In genomic region chr11:22630982-22631381, GRCm38 (mm10) we compare ENCODE assay signal across 19 mouse cellular contexts.
A peak's percentile ranks its signal among the peaks of the same experiment; 100 is the strongest.
DNase-seq lines count a peak whose midpoint lies in the region; ATAC-seq and TF ChIP-seq lines count a peak whose summit lies in the region.
"Had no signal": no experiment of that assay in that cellular context is flagged by ENCODE, and none has a peak within 500 bp of the region (broad histone marks: within the 10 kb centered on the region; RNA-seq: fewer than 3 reads in every experiment).

No protein-coding gene starts in this region.

- no peak for DNase-seq in gastrocnemius, adult 2 months
- no peak for DNase-seq in gastrocnemius, postnatal 25 days
- DNase-seq in intestine, embryonic 14.5 days (ENCODE audit: low spot score) = no peak
- DNase-seq in lung, postnatal 36 days = no peak
- peak; percentile 30 for DNase-seq in limb, embryonic 10.5 days (ENCODE audit: low spot score)
- DNase-seq in cerebellum, adult 11 months = no peak
- DNase-seq: gastrocnemius, postnatal 10 days; layer of hippocampus, postnatal 36 days; thymus, postnatal 4 days had no signal

- H3K4me3 ChIP-seq in gastrocnemius, adult 2 months = no peak overlapping the region
- no peak overlapping the region for H3K4me3 ChIP-seq in intestine, embryonic 14.5 days (ENCODE audit: low read depth, low read length)
- H3K4me3 ChIP-seq in intestine, postnatal 0 days (ENCODE audit: low read depth, low read length) = no peak overlapping the region
- H3K4me3 ChIP-seq in lung, embryonic 15.5 days = no peak overlapping the region
- no peak overlapping the region for H3K4me3 ChIP-seq in limb, embryonic 10.5 days
- H3K4me3 ChIP-seq: embryonic facial prominence, embryonic 12.5 days; forebrain, embryonic 12.5 days; kidney, embryonic 15.5 days; limb, embryonic 12.5 days; midbrain, embryonic 10.5 days had no signal

- WGBS in intestine, embryonic 14.5 days = 80% methylated on average over 5 of the region's 5 CpGs
- WGBS in intestine, postnatal 0 days = 69% methylated on average over 5 of the region's 5 CpGs
- 79% methylated on average over 5 of the region's 5 CpGs for WGBS in lung, embryonic 15.5 days
- WGBS in limb, embryonic 10.5 days = 84% methylated on average over 5 of the region's 5 CpGs

- no peak overlapping the region for H3K4me2 ChIP-seq in intestine, embryonic 14.5 days (ENCODE audit: low read length)
- no peak overlapping the region for H3K4me2 ChIP-seq in intestine, postnatal 0 days (replicated peaks; ENCODE audit: low read depth)
- no peak overlapping the region for H3K4me2 ChIP-seq in lung, embryonic 15.5 days
- H3K4me2 ChIP-seq: limb, embryonic 12.5 days; liver, embryonic 11.5 days had no signal

- intact Hi-C loops in gastrocnemius, adult 2 months (cut with DNase I) = loop anchor here (2.0 to 10.0 kb wide), 5 partner anchors 231 to 642 kb away; partner anchors contain the start of gene B3gnt2

- TF ChIP-seq CTCF in gastrocnemius, adult 2 months (IDR thresholded peaks at IDR 0.05) = no peak
- no peak for TF ChIP-seq CTCF in intestine, postnatal 0 days (IDR thresholded peaks at IDR 0.05; ENCODE audit: low read depth)

- H3K9me3 ChIP-seq in intestine, embryonic 14.5 days (ENCODE audit: control insufficient read depth, low read length) = no peaks in the 10 kb centered on the region
- no peaks in the 10 kb centered on the region for H3K9me3 ChIP-seq in intestine, postnatal 0 days (ENCODE audit: control insufficient read depth)
- no peaks in the 10 kb centered on the region for H3K9me3 ChIP-seq in lung, embryonic 15.5 days
- H3K9me3 ChIP-seq in limb, embryonic 10.5 days (replicated peaks) = no peaks in the 10 kb centered on the region
- H3K9me3 ChIP-seq: embryonic facial prominence, embryonic 12.5 days; forebrain, embryonic 12.5 days; kidney, embryonic 15.5 days; limb, embryonic 12.5 days; midbrain, embryonic 10.5 days had no signal

- no peaks in the 10 kb centered on the region for H3K27me3 ChIP-seq in intestine, embryonic 14.5 days (replicated peaks; ENCODE audit: control insufficient read depth, insufficient read depth, low read length)
- no peaks in the 10 kb centered on the region for H3K27me3 ChIP-seq in intestine, postnatal 0 days (replicated peaks; ENCODE audit: control insufficient read depth, insufficient read depth, low read length)
- H3K27me3 ChIP-seq in lung, embryonic 15.5 days = no peaks in the 10 kb centered on the region
- no peaks in the 10 kb centered on the region for H3K27me3 ChIP-seq in limb, embryonic 10.5 days (ENCODE audit: low read depth, poor library complexity, severe bottlenecking)
- H3K27me3 ChIP-seq: embryonic facial prominence, embryonic 12.5 days; forebrain, embryonic 12.5 days; kidney, embryonic 15.5 days; limb, embryonic 12.5 days; Patski had no signal

- H3K36me3 ChIP-seq in intestine, embryonic 14.5 days (ENCODE audit: control insufficient read depth, insufficient read depth, low read length) = no peaks in the 10 kb centered on the region
- H3K36me3 ChIP-seq in intestine, postnatal 0 days (ENCODE audit: control insufficient read depth, insufficient read depth) = no peaks in the 10 kb centered on the region
- H3K36me3 ChIP-seq in lung, embryonic 15.5 days = no peaks in the 10 kb centered on the region
- H3K36me3 ChIP-seq in limb, embryonic 10.5 days = no peaks in the 10 kb centered on the region
- H3K36me3 ChIP-seq: embryonic facial prominence, embryonic 12.5 days; forebrain, embryonic 12.5 days; kidney, embryonic 15.5 days; limb, embryonic 12.5 days; midbrain, embryonic 10.5 days had no signal

- ATAC-seq in intestine, embryonic 14.5 days (replicated peaks; ENCODE audit: low FRiP score, low TSS enrichment, low read depth) = peak; percentile 21; the same call in 1 of the 2 replicates
- ATAC-seq in intestine, postnatal 0 days = no peak
- no peak for ATAC-seq in lung, embryonic 15.5 days (ENCODE audit: borderline replicate concordance, extremely low read depth, low FRiP score, low TSS enrichment)
- ATAC-seq: Patski had no signal

- H3K9ac ChIP-seq in intestine, embryonic 14.5 days (ENCODE audit: low read length) = no peak overlapping the region
- H3K9ac ChIP-seq in intestine, postnatal 0 days (ENCODE audit: low read depth, low read length) = no peak overlapping the region
- H3K9ac ChIP-seq in lung, embryonic 15.5 days = no peak overlapping the region
- H3K9ac ChIP-seq: embryonic facial prominence, embryonic 12.5 days; forebrain, embryonic 12.5 days; kidney, embryonic 15.5 days; limb, embryonic 12.5 days; liver, postnatal 0 days had no signal

- H3K27ac ChIP-seq in gastrocnemius, adult 2 months = peak overlapping the region; percentile 86
- no peak overlapping the region for H3K27ac ChIP-seq in intestine, embryonic 14.5 days (ENCODE audit: low read depth)
- no peak overlapping the region for H3K27ac ChIP-seq in intestine, postnatal 0 days (ENCODE audit: low read depth, low read length)
- peak overlapping the region; percentile 53; the same call in 1 of the 2 replicates for H3K27ac ChIP-seq in lung, embryonic 15.5 days
- H3K27ac ChIP-seq in limb, embryonic 10.5 days = no peak overlapping the region
- H3K27ac ChIP-seq: forebrain, embryonic 12.5 days; limb, embryonic 12.5 days had no signal

- H3K4me1 ChIP-seq in intestine, embryonic 14.5 days (replicated peaks; ENCODE audit: control insufficient read depth, insufficient read depth, low read length) = peaks cover 16% of the 10 kb centered on the region; the same call in 1 of the 2 replicates
- 0 out of 2 replicates have a peak, but pooled peaks cover 10% of the 10 kb centered on the region for H3K4me1 ChIP-seq in intestine, postnatal 0 days (replicated peaks; ENCODE audit: control insufficient read depth, insufficient read depth, low read length)
- peaks cover 43% of the 10 kb centered on the region for H3K4me1 ChIP-seq in lung, embryonic 15.5 days
- peaks cover 22% of the 10 kb centered on the region for H3K4me1 ChIP-seq in limb, embryonic 10.5 days
- H3K4me1 ChIP-seq: embryonic facial prominence, embryonic 12.5 days had no signal

Comparison
In these comparisons a context has a peak if more than half of its experiments do, and no peak if none do; other contexts are left out.
1. H3K27ac ChIP-seq: peak in gastrocnemius, adult 2 months (single experiment) and lung, embryonic 15.5 days (single experiment); none in intestine, embryonic 14.5 days (single experiment), intestine, postnatal 0 days (single experiment) and limb, embryonic 10.5 days (single experiment).